Mouse (Mus musculus) c-Kit-negative CD71-positive TER-119-positive erythroid progenitor cells, embryonic 14.5 days (primary cell): ENCODE results near the gene Zc3h10.

ENCODE experiments used
- DNase-seq: peaks from one replicate; pipeline ENCODE4 v3.0.0-alpha.2; 2013; ENCODE audit warnings: low read depth, low spot score

Gene Zc3h10

DNA sequence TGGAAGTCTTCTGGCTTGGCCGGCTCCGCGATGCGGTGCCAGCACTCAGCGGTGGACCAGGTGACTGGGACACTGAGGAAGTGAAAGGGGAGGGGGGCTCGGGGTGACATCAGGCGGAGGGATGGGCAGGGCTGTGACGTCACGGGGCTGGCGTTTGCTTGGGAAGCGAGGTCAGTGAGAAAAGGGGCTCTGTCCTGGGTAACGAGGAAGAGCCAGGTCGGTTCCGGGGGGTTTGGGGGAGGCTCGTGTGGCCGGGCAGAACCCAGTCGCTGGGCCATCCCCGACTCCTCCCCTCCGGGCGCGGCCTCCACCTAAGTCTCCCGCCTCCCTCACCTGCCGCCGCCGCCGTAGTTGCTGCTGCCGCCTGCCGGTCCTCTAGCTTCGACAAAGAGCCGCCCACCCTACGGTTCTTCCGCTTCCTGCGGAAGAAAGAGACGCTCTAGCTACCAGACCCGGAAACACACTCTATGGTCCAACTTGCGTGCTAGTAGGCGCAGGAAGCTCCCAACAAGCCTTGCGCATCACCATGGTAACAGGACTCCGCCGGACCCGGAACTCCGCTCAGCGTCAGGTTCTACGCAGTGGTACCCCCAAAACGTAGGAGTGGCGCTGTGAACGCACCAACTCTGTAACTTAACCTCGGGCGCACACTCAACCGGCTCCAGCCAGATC is at the start of gene Zc3h10:
Gene Zc3h10, minus strand, starts transcription at position 414 of the 672 bp plus-strand sequence.
- peak; percentile 92 for DNase-seq

DNA sequence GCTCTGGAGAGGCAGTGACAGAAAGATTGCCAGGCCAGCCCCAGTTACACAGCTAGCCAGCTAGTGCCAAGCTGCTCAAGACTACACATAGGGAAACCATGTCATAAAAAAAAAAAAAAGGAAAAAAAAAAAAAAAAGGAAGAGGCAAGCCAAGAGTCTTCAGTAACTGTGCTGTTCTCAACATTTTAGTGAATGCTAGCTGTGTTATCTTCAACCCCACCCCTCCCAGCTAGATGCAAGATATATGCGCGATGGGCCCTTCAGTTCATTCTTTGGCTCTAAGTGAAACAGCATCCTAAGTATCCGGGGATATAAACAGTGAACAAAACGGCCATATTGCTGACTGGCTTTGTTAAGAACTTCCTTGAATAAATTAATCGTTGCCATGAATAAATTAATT is 45.2 kb upstream of the Zc3h10 start:
- no peak for DNase-seq

DNA sequence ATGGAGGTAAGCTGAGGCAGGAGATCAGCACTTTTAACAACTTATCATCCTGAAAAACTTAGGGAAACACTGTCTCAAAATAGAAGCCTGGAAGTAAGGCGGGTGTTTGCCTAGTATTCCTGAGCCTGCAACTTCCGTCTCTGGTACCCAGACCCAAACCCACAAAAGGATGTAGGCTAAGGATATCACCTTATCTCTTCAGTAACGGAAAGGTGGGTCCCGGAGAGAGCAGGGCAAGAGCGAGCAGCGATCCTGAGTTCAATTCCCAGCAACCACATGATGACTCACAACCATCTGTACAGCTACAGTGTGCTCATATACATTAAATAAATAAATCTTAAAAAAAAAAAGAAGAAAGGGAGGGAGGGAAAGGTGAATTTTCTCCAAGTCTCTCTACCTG is 43.9 kb upstream of the Zc3h10 start:
- no peak for DNase-seq

DNA sequence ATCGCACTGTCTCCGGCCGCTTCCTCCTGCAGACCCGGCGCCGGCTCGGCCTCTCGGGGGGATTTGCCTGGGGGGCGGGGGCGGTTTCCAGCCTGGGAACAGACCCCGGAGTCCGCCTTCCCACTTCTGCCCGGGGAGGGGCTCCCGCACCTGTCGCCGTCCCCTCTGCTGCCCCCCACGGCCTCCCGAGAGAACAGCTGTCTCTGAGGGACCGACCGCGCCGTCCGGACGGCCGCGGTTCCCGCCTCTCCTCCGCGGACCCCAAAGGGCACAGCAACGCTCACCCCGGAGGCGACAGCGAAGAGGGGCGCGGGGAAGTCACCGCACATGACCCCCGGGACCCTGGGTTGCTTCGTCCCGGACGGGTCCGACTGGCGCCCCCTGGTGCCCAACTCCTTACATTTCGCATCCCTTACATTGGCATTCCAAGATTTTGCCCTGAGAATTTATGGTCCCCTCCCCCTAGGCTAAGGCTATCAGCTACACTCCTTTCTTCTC is 42.7 kb upstream of the Zc3h10 start:
- DNase-seq, result no peak

DNA sequence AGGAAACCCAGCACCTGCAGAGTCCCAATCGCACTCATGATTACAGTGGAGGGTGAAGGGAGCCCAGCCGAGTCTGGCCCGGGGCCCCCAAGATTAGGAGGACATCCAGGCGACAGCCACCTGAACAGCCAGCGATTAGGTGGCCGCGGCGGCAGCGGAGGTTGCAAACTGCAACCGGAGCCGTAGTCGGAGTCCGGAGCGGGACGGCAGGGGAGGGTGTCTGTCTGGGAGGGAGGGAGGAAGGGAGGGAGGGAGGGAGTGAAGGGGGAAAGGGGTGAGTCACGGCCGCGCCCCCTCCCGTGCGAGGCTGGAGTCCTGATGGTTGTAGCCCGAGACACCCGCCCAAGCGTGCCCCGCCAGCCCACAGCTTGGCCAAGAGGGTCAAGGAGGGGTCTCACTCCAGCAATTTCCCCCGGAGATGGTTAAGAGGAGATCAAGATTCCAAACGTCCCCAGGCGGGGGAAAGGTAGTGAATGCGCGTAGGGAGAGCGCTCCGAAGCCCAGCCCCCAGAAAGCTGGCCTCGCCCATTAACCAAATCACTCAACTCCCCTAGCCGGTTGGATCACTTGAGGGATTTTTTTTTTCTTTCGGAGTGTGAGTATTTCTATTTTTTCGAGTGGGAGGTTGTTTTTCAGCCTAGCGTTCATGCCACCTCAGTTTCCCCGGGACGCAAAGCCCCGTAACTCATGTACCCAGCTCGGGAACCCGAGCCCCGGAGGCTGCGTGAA is 42.1 kb upstream of the Zc3h10 start, which contains the start of gene Erbb3:
Gene Erbb3, minus strand, starts transcription at position 189 of the 729 bp plus-strand sequence.
- DNase-seq, result no peak

DNA sequence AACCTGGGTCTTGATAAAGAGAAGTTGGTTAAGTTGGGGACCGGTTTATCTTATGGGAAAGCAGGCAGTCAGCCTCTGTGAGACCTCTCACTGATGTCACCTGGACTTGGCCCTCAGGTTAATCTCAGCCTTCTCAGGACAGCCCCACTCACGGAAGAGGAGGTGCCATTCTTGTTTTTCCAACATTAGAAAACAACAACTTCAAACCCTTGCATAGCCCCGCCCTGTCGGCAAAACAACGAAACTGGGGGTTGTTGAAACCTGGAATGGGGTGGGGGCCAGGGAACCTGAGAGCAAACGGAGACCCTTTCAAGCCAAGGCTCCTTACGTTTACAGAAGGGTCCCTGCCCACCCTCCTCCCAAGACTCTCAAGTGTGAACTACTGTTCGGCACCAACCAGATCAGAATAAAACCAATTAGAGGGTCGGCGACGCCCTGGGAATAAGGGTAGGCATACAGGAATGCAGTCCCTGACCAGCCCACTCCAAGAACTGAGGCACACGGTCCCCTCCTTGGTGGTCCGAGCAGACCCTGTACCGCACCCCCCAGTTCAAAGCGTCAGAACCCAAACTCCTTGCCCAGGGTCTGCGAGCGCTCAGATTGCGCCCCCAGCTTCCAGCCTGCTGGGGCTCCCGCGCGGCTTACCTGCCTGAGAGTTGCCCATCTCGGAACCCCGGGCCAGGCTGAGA is 41.3 kb upstream of the Zc3h10 start:
- DNase-seq, result no peak

DNA sequence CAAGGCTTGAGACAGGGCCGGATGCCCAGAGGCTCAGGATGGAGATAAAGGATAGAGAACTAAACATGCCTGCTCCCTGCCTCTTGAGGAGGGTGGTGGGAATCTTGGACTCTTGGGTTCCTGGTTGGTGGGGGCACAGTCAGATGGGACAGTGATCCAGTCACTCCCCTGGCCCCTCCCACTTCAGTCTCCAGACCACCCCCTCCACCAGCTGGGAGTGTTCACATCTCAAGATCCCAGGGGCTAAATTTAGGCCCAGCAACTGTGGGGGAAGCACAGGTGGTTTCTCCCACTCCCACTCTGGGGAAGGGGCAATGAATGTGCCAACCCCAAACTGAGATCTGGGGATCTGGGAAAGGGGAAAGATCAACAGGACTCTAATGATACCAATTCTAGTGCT is 40.6 kb upstream of the Zc3h10 start:
- no peak for DNase-seq

DNA sequence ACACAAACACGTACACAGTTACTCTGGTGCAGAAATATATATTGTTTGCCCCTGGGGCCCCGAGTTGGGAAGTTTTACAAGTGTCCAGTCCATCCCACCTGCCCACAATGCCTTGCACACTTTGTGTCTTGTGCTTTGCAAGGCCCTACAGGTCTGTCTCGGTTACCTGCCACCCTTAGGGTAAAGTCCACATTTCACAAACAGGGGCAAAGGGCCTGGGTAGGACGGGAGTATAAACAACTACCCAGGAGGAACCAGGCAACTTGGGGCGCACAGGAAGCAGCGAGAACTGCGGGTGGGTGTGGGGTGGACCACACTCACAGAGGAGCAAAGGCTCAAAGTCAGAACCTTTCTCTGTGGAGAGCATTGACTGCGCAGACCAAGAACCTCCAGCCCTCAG is 40.1 kb upstream of the Zc3h10 start:
- DNase-seq, result no peak

DNA sequence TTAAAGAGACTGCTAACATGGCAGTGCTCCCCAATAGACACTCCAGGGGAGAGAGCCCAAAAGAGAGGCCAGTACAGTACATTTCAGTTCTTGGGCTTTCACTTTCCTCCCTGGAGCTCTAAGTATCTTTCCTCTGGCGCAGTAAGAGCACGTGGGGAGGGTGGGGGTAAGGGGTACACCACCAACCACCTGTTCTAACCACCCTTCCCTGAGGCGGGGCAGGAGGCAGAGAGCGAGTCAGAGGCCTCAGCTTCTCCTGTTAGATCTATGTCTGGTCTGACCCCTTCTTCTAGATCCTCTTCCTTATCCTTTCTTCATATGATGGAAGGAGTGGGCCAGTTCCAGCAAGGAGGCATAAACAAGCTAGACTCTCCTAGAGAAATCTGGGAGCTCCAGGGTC is 39.5 kb upstream of the Zc3h10 start:
- no peak for DNase-seq

DNA sequence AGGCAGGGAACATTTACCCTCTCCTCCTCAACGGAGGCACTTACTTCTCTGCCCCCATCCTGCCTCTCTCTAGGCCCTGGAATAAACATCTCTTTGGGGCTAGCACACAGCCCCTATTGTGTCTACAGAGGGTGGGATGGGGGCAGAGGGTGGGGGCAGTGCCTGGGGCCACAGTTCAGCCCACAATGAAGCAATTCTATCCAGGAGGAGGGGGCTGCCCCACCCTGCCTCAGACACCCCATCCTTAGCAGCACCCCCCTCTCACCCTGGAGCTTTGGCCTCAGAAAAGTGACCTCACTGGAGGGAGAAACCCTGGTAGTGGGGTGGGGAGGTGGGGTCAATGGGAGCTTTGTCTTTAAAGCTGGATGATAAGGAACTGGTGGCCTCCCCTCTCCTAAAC is 39.0 kb upstream of the Zc3h10 start:
- DNase-seq, result no peak

DNA sequence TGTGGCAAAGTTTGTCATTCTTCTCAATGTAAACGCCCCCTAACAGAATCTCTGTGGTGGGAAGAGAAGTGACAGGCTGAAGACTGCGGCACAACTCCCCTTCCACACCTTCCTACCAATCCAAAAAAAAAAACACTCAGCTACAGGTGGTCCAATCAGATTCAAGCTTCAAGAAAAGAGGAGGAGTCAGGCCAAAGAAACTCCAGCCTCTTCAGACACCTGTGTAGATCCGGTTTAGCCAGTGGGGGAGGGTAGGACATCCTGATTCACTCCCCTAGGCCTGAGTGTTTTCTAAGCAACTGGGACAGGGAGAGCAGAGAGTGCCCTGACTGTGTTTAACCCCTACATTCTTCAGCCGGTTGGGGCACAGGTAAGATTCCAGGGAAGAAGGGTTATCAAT is 36.8 kb upstream of the Zc3h10 start:
- no peak for DNase-seq

DNA sequence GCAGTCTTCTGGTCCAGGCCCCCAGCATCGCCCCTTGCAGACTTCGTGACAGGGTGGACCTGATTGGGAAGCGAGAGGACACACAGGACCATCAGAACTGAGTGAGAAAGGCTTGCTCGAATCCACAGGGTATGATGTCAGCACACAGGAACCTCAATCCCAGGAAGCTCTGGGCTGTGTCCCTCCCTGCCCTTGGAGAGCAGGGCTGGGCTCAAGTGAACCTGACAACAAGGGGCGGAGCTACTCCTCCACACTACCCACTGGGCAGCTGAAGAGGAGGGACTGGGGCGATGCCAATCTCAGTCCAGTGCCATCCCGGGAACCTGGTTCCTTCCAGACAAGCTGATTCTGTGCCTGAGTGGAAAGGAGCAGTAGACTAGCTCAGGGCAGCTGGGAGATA is 36.1 kb upstream of the Zc3h10 start:
- DNase-seq, result no peak

DNA sequence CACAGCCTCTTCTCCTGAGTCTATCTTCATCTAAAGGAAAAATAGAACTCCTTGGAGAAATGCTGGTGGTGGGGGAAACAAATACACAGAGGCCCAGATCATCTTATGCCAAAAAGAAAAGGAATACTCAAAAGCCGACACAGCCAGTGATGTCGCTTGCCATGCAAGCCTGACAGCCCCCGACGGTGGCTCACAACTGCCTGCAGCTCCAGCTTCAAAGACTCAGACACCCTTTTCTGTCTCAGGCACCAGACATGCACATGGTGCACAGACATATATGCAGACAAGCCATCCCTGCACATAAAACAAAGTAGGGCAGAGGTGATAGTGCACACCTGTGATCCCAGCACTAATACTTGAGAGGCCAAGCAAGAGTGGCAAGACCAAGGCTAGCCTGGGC is 32.2 kb upstream of the Zc3h10 start:
- no peak for DNase-seq

DNA sequence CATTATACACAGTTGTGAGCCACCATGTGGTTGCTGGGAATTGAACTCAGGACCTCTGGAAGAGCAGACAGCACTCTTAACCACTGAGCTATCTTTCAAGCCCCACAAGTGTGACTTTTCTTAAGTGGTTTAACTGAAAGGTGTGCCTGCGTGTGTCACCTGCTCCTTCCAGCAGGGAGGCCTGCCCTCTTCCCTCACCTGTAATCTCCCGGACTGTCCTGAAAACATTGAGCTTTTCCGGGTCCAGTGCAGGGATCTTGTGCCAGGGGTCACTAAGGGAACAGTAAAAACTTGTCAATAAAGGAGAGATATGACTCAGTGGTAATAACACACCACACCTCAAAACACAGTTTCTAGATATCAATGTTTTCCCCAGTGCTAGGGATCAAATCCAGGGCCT is 31.7 kb upstream of the Zc3h10 start:
- no peak for DNase-seq

DNA sequence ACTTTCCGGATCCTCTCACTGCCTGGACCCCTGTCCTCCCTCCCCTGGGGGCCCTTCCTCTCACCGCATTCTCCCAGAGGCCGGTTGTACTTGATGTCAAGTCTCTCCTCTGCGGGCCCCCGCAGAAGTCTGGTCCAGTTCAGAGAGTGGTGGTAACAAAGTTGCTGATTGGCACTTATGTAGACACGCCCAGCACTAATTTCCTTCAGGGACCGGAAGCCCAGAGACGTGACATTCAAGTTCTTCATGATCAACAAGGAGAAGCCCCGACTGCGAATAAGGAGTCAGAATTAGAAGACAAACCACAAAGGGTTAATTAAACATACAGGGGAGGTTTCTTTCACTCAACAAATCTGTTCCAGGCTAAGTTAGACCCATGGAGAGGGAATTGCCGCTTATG is 30.8 kb upstream of the Zc3h10 start:
- DNase-seq, result no peak

DNA sequence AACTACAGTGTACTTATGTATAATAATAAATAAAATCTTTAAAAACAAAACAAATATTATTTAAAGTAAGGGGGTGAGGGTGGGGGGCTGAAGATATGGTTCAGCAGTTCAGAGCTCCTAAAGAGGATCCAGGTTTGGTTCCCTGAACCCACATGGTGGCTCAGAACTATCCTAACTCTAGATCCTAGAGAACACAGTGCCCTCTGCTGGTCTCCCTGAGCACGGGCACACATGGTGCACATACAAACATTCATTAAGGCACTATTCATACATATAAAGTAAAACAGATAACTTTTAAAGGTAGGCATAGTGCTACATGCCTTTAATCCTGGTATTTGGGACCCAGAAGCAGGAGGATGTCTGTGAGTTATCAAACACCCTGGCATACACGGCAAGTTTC is 27.5 kb upstream of the Zc3h10 start:
- peak; percentile 26 for DNase-seq

DNA sequence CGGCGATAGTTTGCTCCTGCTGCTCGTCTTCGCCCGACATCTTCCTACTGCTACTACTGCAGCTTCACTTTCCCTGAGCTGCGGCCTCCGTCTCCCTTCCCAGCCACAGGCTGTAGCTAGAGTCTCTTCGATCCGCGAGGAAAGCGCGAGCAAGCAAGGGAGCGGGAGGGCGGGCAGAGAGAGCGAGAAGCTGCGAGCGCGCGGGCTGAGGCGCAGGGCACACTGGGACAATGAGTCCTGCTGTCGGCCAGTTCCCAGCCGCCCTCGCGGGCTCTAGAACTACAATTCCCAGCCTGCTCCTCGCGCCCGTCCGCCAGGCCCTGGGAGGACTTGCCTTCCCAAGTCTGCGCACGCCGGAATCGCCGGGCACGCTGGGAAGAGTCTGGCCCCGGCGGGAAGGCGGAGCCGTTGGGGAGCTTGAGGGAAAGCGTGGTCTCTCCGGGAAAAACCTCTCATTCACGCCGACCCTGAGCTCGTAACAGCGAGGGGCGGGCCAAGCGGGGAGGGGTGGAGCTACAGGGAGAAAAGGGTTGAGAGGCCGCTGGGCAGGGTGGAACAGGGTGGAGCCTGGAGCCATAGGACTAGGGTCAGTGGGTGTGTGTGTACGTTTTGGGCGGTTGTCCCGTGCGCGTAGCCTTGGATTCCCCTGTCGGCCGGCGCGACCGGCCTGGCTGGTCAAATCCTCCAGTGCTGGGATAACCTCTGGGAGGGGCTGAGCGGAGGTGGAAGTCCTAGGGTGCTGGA is 18.4 kb upstream of the Zc3h10 start, which contains the start of gene Pa2g4:
Gene Pa2g4, minus strand, starts transcription at position 200 of the 744 bp plus-strand sequence.
- DNase-seq, result peak; percentile 94

DNA sequence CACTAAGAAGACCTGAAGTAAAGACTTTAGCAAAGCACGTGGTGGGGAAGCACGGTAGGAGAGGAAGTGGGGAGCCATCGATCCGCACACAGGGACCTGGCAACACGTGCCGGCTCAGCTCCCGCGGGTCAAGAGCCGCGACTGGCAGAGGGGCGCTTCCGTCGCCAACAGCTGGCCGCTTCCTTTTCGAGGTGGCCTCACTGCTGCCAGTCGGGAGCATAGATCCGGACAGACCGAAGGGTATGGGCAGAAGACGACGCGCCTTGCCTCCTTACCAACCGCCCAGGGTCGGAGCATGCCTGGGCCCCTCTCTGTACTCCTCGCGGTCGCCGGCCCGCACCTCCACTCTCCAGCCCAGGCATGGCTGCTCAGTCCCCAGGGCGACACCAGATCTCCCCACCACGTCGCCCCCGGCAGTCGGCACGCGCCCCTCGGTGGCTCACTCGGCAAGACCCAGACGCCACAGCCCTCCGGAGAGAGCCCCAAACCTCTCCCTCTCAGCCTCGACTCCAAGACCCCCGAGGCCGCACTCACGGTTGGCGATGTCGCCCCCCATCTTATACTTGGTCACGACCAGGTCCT is 17.7 kb upstream of the Zc3h10 start:
- DNase-seq, result peak; percentile 16

DNA sequence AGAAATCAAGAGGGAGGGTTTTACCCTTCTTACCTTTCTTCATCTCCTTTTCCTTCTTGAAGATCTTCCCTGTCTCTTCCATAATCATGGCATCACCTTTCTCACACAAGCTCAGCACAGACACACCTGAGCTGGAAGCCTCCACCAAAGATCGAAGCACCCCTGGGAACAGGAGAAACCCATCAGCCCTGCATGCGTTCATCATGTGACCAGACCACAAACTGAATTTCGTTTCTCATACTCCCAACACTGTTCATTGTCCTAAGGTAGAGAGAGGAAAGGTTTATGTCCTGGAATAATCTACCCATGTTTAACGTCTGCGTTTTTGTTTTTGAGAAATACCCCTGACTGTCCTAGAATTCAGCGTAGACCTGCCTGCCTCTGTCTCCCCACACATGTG is 16.0 kb upstream of the Zc3h10 start:
- DNase-seq, result no peak

DNA sequence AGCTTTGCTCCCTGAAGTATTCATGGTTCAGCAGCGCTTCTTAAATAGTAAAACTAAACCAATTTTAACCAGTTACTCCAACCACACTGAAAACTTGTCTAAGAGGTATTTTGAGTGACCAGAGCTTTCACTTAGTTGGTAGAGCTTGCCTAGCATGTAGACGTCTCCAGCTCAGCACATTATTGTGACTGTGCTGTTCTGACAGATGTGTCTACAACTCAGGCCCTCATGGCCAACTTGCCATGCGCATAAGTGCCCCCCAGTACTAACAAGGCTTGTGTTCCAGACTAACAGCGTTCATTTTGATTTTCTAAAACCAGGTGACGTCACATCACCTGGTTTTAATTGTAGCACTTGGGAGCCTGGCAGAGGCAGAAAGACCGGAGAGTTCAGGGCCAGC is 9.4 kb upstream of the Zc3h10 start:
- no peak for DNase-seq

DNA sequence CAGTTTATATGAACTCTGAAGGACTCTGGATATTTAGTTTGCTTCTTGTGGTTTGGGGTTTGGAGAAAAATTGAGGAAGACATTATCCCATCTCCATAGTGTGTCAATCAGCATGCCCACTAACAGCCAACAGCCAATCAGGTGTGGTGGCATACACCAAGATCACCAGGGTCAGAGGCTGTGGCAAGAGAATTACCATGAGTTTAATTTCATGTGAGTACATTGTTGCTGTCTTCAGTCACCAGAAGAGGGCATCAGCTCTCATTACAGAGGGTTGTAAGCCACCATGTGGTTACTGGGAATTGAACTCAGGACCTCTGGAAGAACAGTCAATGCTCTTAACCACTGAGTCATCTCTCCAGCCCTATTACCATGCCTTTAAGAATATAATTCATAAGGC is 8.7 kb upstream of the Zc3h10 start:
- DNase-seq, result no peak
